In the genomic region with DNA sequence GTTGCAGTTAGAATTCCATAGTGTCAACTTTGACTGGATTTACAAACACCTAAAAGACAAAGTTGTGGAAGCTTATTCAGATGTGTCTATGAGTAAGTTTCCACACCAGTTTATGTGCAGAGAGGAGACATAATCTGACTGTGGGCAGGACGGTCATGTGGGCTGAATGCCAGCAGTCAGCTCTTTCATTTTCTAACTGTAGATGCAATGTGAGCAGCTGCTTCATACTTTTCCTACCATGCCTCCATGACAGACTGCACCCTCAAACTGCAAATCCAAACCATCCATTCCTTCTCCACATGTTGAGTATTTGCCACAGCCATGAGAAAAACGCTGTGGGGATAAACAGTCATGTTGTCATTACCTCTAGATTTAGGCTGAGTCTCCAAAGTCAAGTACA, we compare ENCODE assay signal across 25 mouse cellular contexts.
A peak's percentile ranks its signal among the peaks of the same experiment; 100 is the strongest.
DNase-seq lines count a peak whose midpoint lies in the region; ATAC-seq and TF ChIP-seq lines count a peak whose summit lies in the region.
"Had no signal": no experiment of that assay in that cellular context is flagged by ENCODE, and none has a peak within 500 bp of the region (broad histone marks: within the 10 kb centered on the region; RNA-seq: fewer than 3 reads in every experiment).

No protein-coding gene starts in this region.

- TF ChIP-seq CTCF in lung, postnatal 0 days (IDR thresholded peaks at IDR 0.05), result no peak

- no peaks in the 10 kb centered on the region for H3K9me3 ChIP-seq in lung, postnatal 0 days (ENCODE audit: low read length)
- H3K9me3 ChIP-seq: hindbrain, embryonic 10.5 days; hindbrain, embryonic 15.5 days; limb, embryonic 12.5 days; midbrain, embryonic 10.5 days; midbrain, embryonic 15.5 days had no signal

- 55% methylated on average over 2 of the region's 2 CpGs for WGBS in lung, postnatal 0 days

- H3K4me1 ChIP-seq in lung, postnatal 0 days (ENCODE audit: insufficient read depth, low read depth, low read length), result no peaks in the 10 kb centered on the region
- H3K4me1 ChIP-seq: hindbrain, embryonic 15.5 days; limb, embryonic 12.5 days; midbrain, embryonic 15.5 days had no signal

- no peaks in the 10 kb centered on the region for H3K36me3 ChIP-seq in lung, postnatal 0 days (ENCODE audit: insufficient read depth, low read length)
- H3K36me3 ChIP-seq: hindbrain, embryonic 10.5 days; hindbrain, embryonic 15.5 days; limb, embryonic 12.5 days; midbrain, embryonic 10.5 days; midbrain, embryonic 15.5 days had no signal

- no peak overlapping the region for H3K4me2 ChIP-seq in lung, postnatal 0 days (replicated peaks; ENCODE audit: low read depth, low read length)
- H3K4me2 ChIP-seq: hindbrain, embryonic 15.5 days; limb, embryonic 12.5 days; midbrain, embryonic 15.5 days had no signal

- no peak for TF ChIP-seq EP300 in lung, postnatal 0 days (IDR thresholded peaks at IDR 0.05)

- DNase-seq in left cerebral cortex, postnatal 4 days, result peak; percentile 35
- DNase-seq in left cerebral cortex, adult 9 months (ENCODE audit: low spot score in 2 of 2), result no peak
- DNase-seq in cerebellum, postnatal 14 days, result peak; percentile 41 to 48
- DNase-seq in lung, postnatal 0 days (ENCODE audit: low spot score), result peak; percentile 56
- peak; percentile 12 to 36 for DNase-seq in lung, postnatal 4 days
- DNase-seq in spleen, postnatal 36 days (ENCODE audit: low spot score in 2 of 2), result no peak
- no peak for DNase-seq in thymus, adult 18-20 months
- DNase-seq: adrenal gland, adult 2 months; adrenal gland, postnatal 36 days; B cell, adult 2 months; gastrocnemius, postnatal 14 days; heart, postnatal 14 days; kidney, adult 18-20 months; layer of hippocampus, adult 9-11 months; right cerebral cortex, postnatal 25 days; spleen, adult 18-20 months; thymus, postnatal 4 days had no signal

- no peak overlapping the region for H3K27ac ChIP-seq in lung, postnatal 0 days (ENCODE audit: low read length)
- H3K27ac ChIP-seq: hindbrain, embryonic 10.5 days; hindbrain, embryonic 15.5 days; limb, embryonic 12.5 days; midbrain, embryonic 10.5 days; midbrain, embryonic 15.5 days; stomach, postnatal 0 days had no signal

- ATAC-seq in lung, postnatal 0 days, result no peak
- ATAC-seq: activated CD4-positive, CD25-positive, alpha-beta regulatory T cell, adult 4 months; midbrain, embryonic 15.5 days had no signal

- H3K27me3 ChIP-seq in lung, postnatal 0 days (replicated peaks; ENCODE audit: insufficient read depth, low read length), result no peaks in the 10 kb centered on the region
- H3K27me3 ChIP-seq: hindbrain, embryonic 15.5 days; midbrain, embryonic 15.5 days had no signal

- H3K9ac ChIP-seq in lung, postnatal 0 days (replicated peaks; ENCODE audit: low read depth), result no peak overlapping the region
- H3K9ac ChIP-seq: hindbrain, embryonic 15.5 days; limb, embryonic 12.5 days; midbrain, embryonic 15.5 days had no signal

- intact Hi-C loops in left cerebral cortex, postnatal 4 days (cut with DNase I), result no loop called here

- no peak overlapping the region for H3K4me3 ChIP-seq in lung, postnatal 0 days (ENCODE audit: low read depth, low read length)
- H3K4me3 ChIP-seq: erythroblast, embryonic 14.5 days; hindbrain, embryonic 10.5 days; hindbrain, embryonic 15.5 days; limb, embryonic 12.5 days; midbrain, embryonic 10.5 days; midbrain, embryonic 15.5 days had no signal

Comparison
In these comparisons a context has a peak if more than half of its experiments do, and no peak if none do; other contexts are left out.
1. DNase-seq: peak in left cerebral cortex, postnatal 4 days (single experiment), cerebellum, postnatal 14 days (2 of 2), lung, postnatal 0 days (single experiment) and lung, postnatal 4 days (2 of 2); none in left cerebral cortex, adult 9 months (0 of 2), spleen, postnatal 36 days (0 of 2) and thymus, adult 18-20 months (0 of 2).